Mouse (Mus musculus): ENCODE data around the gene Nlgn1. TPM values are rescaled to one million over a fixed set of nuclear protein-coding genes. Genes with fewer than 3 reads are reported as not detected.

The Nlgn1 gene
- polyA plus RNA-seq, 1 experiment from 2014 or later = 27.5 TPM

- DNase-seq (ENCODE audit: low spot score) (no peak), ATAC-seq (ENCODE audit: low FRiP score) (no peak)
- no peak overlapping the region for H3K4me3 ChIP-seq (replicated peaks; ENCODE audit: low read length)
- no peak overlapping the region for H3K9ac ChIP-seq
- H3K4me2 ChIP-seq (replicated peaks) = no peak overlapping the region
- no peaks in the 10 kb centered on the region for H3K4me1 ChIP-seq (replicated peaks; ENCODE audit: control insufficient read depth, insufficient read depth, low read length)
- H3K36me3 ChIP-seq (replicated peaks; ENCODE audit: control insufficient read depth, insufficient read depth) = no peaks in the 10 kb centered on the region
- no peaks in the 10 kb centered on the region for H3K9me3 ChIP-seq (ENCODE audit: control insufficient read depth, low read length)
- no peak overlapping the region for H3K27ac ChIP-seq
- 60% methylated on average over 4 of the region's 4 CpGs for WGBS
- H3K27me3 ChIP-seq (ENCODE audit: control insufficient read depth, insufficient read depth, low read length) = no peaks in the 10 kb centered on the region
These were observed 281.5 kb downstream of the Nlgn1 start for GRCm38 (mm10) chr3:26050769-26051168.

GRCm38 (mm10) chr3:26042966-26043365, 289.3 kb downstream of the Nlgn1 start:
- Histone ChIP-seq H3K9ac (no peak overlapping the region), H3K9me3 (ENCODE audit: control insufficient read depth, low read length) (no peaks in the 10 kb centered on the region), H3K4me1 (replicated peaks; ENCODE audit: control insufficient read depth, insufficient read depth, low read length) (no peaks in the 10 kb centered on the region), H3K4me2 (replicated peaks) (no peak overlapping the region), H3K27me3 (ENCODE audit: control insufficient read depth, insufficient read depth, low read length) (no peaks in the 10 kb centered on the region), H3K4me3 (replicated peaks; ENCODE audit: low read length) (no peak overlapping the region), H3K27ac (no peak overlapping the region), H3K36me3 (replicated peaks; ENCODE audit: control insufficient read depth, insufficient read depth) (no peaks in the 10 kb centered on the region)
- 49% methylated on average over 2 of the region's 2 CpGs for WGBS
- DNase-seq (ENCODE audit: low spot score) = no peak
- no peak for ATAC-seq (ENCODE audit: low FRiP score)

GRCm38 (mm10) chr3:26039696-26040095, 292.6 kb downstream of the Nlgn1 start:
- WGBS = 84% methylated on average over 2 of the region's 2 CpGs
- no peaks in the 10 kb centered on the region for H3K27me3 ChIP-seq (ENCODE audit: control insufficient read depth, insufficient read depth, low read length)
- no peak overlapping the region for H3K27ac ChIP-seq
- H3K4me1 ChIP-seq (replicated peaks; ENCODE audit: control insufficient read depth, insufficient read depth, low read length) = no peaks in the 10 kb centered on the region
- H3K4me3 ChIP-seq (replicated peaks; ENCODE audit: low read length) = no peak overlapping the region
- ATAC-seq (ENCODE audit: low FRiP score) (no peak), DNase-seq (ENCODE audit: low spot score) (no peak)
- no peak overlapping the region for H3K4me2 ChIP-seq (replicated peaks)
- H3K36me3 ChIP-seq (replicated peaks; ENCODE audit: control insufficient read depth, insufficient read depth) = no peaks in the 10 kb centered on the region
- H3K9me3 ChIP-seq (ENCODE audit: control insufficient read depth, low read length) = no peaks in the 10 kb centered on the region
- no peak overlapping the region for H3K9ac ChIP-seq

- Histone ChIP-seq H3K4me1 (replicated peaks; ENCODE audit: control insufficient read depth, insufficient read depth, low read length) (no peaks in the 10 kb centered on the region), H3K27me3 (ENCODE audit: control insufficient read depth, insufficient read depth, low read length) (no peaks in the 10 kb centered on the region), H3K36me3 (replicated peaks; ENCODE audit: control insufficient read depth, insufficient read depth) (no peaks in the 10 kb centered on the region), H3K4me2 (replicated peaks) (no peak overlapping the region), H3K9me3 (ENCODE audit: control insufficient read depth, low read length) (no peaks in the 10 kb centered on the region), H3K27ac (no peak overlapping the region), H3K4me3 (replicated peaks; ENCODE audit: low read length) (no peak overlapping the region), H3K9ac (no peak overlapping the region)
- DNase-seq (ENCODE audit: low spot score) = no peak
- no peak for ATAC-seq (ENCODE audit: low FRiP score)
- WGBS = 88% methylated on average over 2 of the region's 2 CpGs
These were observed 306.2 kb downstream of the Nlgn1 start for GRCm38 (mm10) chr3:26026025-26026424.

- H3K27me3 ChIP-seq (ENCODE audit: control insufficient read depth, insufficient read depth, low read length) = no peaks in the 10 kb centered on the region
- no peak overlapping the region for H3K9ac ChIP-seq
- H3K4me2 ChIP-seq (replicated peaks) = no peak overlapping the region
- H3K9me3 ChIP-seq (ENCODE audit: control insufficient read depth, low read length) = no peaks in the 10 kb centered on the region
- H3K4me3 ChIP-seq (replicated peaks; ENCODE audit: low read length) = no peak overlapping the region
- DNase-seq (ENCODE audit: low spot score) = no peak
- H3K36me3 ChIP-seq (replicated peaks; ENCODE audit: control insufficient read depth, insufficient read depth) = no peaks in the 10 kb centered on the region
- no peaks in the 10 kb centered on the region for H3K4me1 ChIP-seq (replicated peaks; ENCODE audit: control insufficient read depth, insufficient read depth, low read length)
- WGBS = 71% methylated on average over 5 of the region's 5 CpGs
- no peak for ATAC-seq (ENCODE audit: low FRiP score)
- H3K27ac ChIP-seq = no peak overlapping the region
These were observed 309.0 kb downstream of the Nlgn1 start for GRCm38 (mm10) chr3:26023217-26023616.

GRCm38 (mm10) chr3:26021632-26022184, 310.6 kb downstream of the Nlgn1 start:
- no peak for DNase-seq (ENCODE audit: low spot score)
- H3K9me3 ChIP-seq (ENCODE audit: control insufficient read depth, low read length) = no peaks in the 10 kb centered on the region
- H3K27me3 ChIP-seq (ENCODE audit: control insufficient read depth, insufficient read depth, low read length) = no peaks in the 10 kb centered on the region
- H3K27ac ChIP-seq = no peak overlapping the region
- H3K4me3 ChIP-seq (replicated peaks; ENCODE audit: low read length) = no peak overlapping the region
- WGBS = 73% methylated on average over 6 of the region's 6 CpGs
- no peaks in the 10 kb centered on the region for H3K4me1 ChIP-seq (replicated peaks; ENCODE audit: control insufficient read depth, insufficient read depth, low read length)
- no peak for ATAC-seq (ENCODE audit: low FRiP score)
- no peak overlapping the region for H3K9ac ChIP-seq
- no peak overlapping the region for H3K4me2 ChIP-seq (replicated peaks)
- H3K36me3 ChIP-seq (replicated peaks; ENCODE audit: control insufficient read depth, insufficient read depth) = no peaks in the 10 kb centered on the region

- Histone ChIP-seq H3K9me3 (ENCODE audit: control insufficient read depth, low read length) (no peaks in the 10 kb centered on the region), H3K27ac (no peak overlapping the region; the same call in 1 of the 2 replicates), H3K4me2 (replicated peaks) (no peak overlapping the region), H3K27me3 (ENCODE audit: control insufficient read depth, insufficient read depth, low read length) (no peaks in the 10 kb centered on the region), H3K4me3 (replicated peaks; ENCODE audit: low read length) (no peak overlapping the region), H3K36me3 (replicated peaks; ENCODE audit: control insufficient read depth, insufficient read depth) (no peaks in the 10 kb centered on the region), H3K9ac (no peak overlapping the region), H3K4me1 (replicated peaks; ENCODE audit: control insufficient read depth, insufficient read depth, low read length) (0 out of 2 replicates have a peak, but pooled peaks cover 6% of the 10 kb centered on the region)
- WGBS = 35% methylated on average over 4 of the region's 4 CpGs
- ATAC-seq (ENCODE audit: low FRiP score) (0 out of 2 replicates have a peak, but pooled peaks have one; percentile 40), DNase-seq (ENCODE audit: low spot score) (no peak)
These were observed 320.8 kb downstream of the Nlgn1 start for GRCm38 (mm10) chr3:26011310-26012078.

- peak; percentile 51 for DNase-seq (ENCODE audit: low spot score)
- H3K27ac ChIP-seq = peak overlapping the region; percentile 36
- H3K36me3 ChIP-seq (replicated peaks; ENCODE audit: control insufficient read depth, insufficient read depth) = no peaks in the 10 kb centered on the region
- no peaks in the 10 kb centered on the region for H3K27me3 ChIP-seq (ENCODE audit: control insufficient read depth, insufficient read depth, low read length)
- no peak overlapping the region for H3K9ac ChIP-seq
- WGBS = 32% methylated on average over 7 of the region's 7 CpGs
- H3K9me3 ChIP-seq (ENCODE audit: control insufficient read depth, low read length) = no peaks in the 10 kb centered on the region
- 0 out of 2 replicates have a peak, but pooled peaks cover 9% of the 10 kb centered on the region for H3K4me1 ChIP-seq (replicated peaks; ENCODE audit: control insufficient read depth, insufficient read depth, low read length)
- peak; percentile 92 for ATAC-seq (ENCODE audit: low FRiP score)
- no peak overlapping the region for H3K4me3 ChIP-seq (replicated peaks; ENCODE audit: low read length)
- H3K4me2 ChIP-seq (replicated peaks) = no peak overlapping the region
These were observed 329.2 kb downstream of the Nlgn1 start for GRCm38 (mm10) chr3:26002863-26003608.

- H3K36me3 ChIP-seq (replicated peaks; ENCODE audit: control insufficient read depth, insufficient read depth) = no peaks in the 10 kb centered on the region
- H3K27me3 ChIP-seq (ENCODE audit: control insufficient read depth, insufficient read depth, low read length) = no peaks in the 10 kb centered on the region
- no peak overlapping the region for H3K4me3 ChIP-seq (replicated peaks; ENCODE audit: low read length)
- no peaks in the 10 kb centered on the region for H3K9me3 ChIP-seq (ENCODE audit: control insufficient read depth, low read length)
- H3K9ac ChIP-seq = no peak overlapping the region
- peak; percentile 51 for DNase-seq (ENCODE audit: low spot score)
- H3K4me1 ChIP-seq (replicated peaks; ENCODE audit: control insufficient read depth, insufficient read depth, low read length) = 0 out of 2 replicates have a peak, but pooled peaks cover 9% of the 10 kb centered on the region
- 29% methylated on average over 2 of the region's 2 CpGs for WGBS
- no peak overlapping the region for H3K4me2 ChIP-seq (replicated peaks)
- ATAC-seq (ENCODE audit: low FRiP score) = no peak
- H3K27ac ChIP-seq = no peak overlapping the region
These were observed 329.9 kb downstream of the Nlgn1 start for GRCm38 (mm10) chr3:26002367-26002766.

Measured in hindbrain, embryonic 14.5 days (tissue).